Mouse (Mus musculus): Measurements from ENCODE around the gene Glce. TPM values are rescaled to one million over a fixed set of nuclear protein-coding genes. Genes with fewer than 3 reads are reported as not detected.

Gene Glce
- polyA plus RNA-seq, 1 experiment from 2014 or later: 25.5 TPM

- Histone ChIP-seq H3K9me3 (replicated peaks; ENCODE audit: control insufficient read depth, low read length) (no peaks in the 10 kb centered on the region), H3K36me3 (ENCODE audit: control insufficient read depth, insufficient read depth, low read length) (no peaks in the 10 kb centered on the region), H3K27ac (ENCODE audit: low read length) (no peak overlapping the region), H3K4me1 (ENCODE audit: control insufficient read depth, insufficient read depth, low read length) (no peaks in the 10 kb centered on the region), H3K4me2 (ENCODE audit: low read depth, low read length) (no peak overlapping the region), H3K9ac (ENCODE audit: low read length) (no peak overlapping the region), H3K27me3 (ENCODE audit: control insufficient read depth, insufficient read depth, low read length) (no peaks in the 10 kb centered on the region), H3K4me3 (replicated peaks; ENCODE audit: low read length) (no peak overlapping the region)
- ATAC-seq (ENCODE audit: insufficient read depth, low FRiP score): no peak
- 68% methylated on average over 4 of the region's 4 CpGs for WGBS
Observed at GRCm38 (mm10) chr9:62132005-62132782, 9.7 kb upstream of the Glce start.

DNA sequence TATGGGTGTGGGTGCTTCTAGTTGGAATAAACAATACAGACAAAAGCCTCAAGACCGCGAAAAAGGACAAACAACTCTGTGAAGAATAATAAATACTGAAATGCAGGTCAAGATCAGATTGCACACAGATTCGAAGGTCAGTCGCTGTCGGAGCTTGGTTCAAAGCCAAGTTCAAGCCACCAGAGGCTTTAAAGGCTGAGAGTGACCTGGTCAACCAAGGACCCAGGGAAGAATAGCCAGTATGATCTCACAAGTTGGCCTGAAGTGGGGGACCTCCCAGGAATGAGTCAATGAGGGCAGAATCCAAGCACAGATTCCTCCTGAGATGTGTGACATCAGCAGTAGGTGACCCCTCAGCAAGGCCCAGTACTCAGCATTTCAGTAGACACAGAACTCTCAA is 8.3 kb upstream of the Glce start:
- H3K9ac ChIP-seq (ENCODE audit: low read length): no peak overlapping the region
- H3K4me3 ChIP-seq (replicated peaks; ENCODE audit: low read length): no peak overlapping the region
- H3K27me3 ChIP-seq (ENCODE audit: control insufficient read depth, insufficient read depth, low read length): no peaks in the 10 kb centered on the region
- 84% methylated on average over 5 of the region's 5 CpGs for WGBS
- ATAC-seq (ENCODE audit: insufficient read depth, low FRiP score): no peak
- H3K36me3 ChIP-seq (ENCODE audit: control insufficient read depth, insufficient read depth, low read length): no peaks in the 10 kb centered on the region
- no peaks in the 10 kb centered on the region for H3K4me1 ChIP-seq (ENCODE audit: control insufficient read depth, insufficient read depth, low read length)
- H3K27ac ChIP-seq (ENCODE audit: low read length): no peak overlapping the region
- no peaks in the 10 kb centered on the region for H3K9me3 ChIP-seq (replicated peaks; ENCODE audit: control insufficient read depth, low read length)
- no peak overlapping the region for H3K4me2 ChIP-seq (ENCODE audit: low read depth, low read length)

- no peak for ATAC-seq (ENCODE audit: insufficient read depth, low FRiP score)
- Histone ChIP-seq H3K4me1 (ENCODE audit: control insufficient read depth, insufficient read depth, low read length) (no peaks in the 10 kb centered on the region), H3K9me3 (replicated peaks; ENCODE audit: control insufficient read depth, low read length) (no peaks in the 10 kb centered on the region), H3K27me3 (ENCODE audit: control insufficient read depth, insufficient read depth, low read length) (no peaks in the 10 kb centered on the region), H3K9ac (ENCODE audit: low read length) (no peak overlapping the region), H3K4me3 (replicated peaks; ENCODE audit: low read length) (no peak overlapping the region), H3K27ac (ENCODE audit: low read length) (no peak overlapping the region), H3K4me2 (ENCODE audit: low read depth, low read length) (no peak overlapping the region), H3K36me3 (ENCODE audit: control insufficient read depth, insufficient read depth, low read length) (no peaks in the 10 kb centered on the region)
- 88% methylated on average over 2 of the region's 2 CpGs for WGBS
Observed at GRCm38 (mm10) chr9:62128056-62128455, 5.6 kb upstream of the Glce start.

DNA sequence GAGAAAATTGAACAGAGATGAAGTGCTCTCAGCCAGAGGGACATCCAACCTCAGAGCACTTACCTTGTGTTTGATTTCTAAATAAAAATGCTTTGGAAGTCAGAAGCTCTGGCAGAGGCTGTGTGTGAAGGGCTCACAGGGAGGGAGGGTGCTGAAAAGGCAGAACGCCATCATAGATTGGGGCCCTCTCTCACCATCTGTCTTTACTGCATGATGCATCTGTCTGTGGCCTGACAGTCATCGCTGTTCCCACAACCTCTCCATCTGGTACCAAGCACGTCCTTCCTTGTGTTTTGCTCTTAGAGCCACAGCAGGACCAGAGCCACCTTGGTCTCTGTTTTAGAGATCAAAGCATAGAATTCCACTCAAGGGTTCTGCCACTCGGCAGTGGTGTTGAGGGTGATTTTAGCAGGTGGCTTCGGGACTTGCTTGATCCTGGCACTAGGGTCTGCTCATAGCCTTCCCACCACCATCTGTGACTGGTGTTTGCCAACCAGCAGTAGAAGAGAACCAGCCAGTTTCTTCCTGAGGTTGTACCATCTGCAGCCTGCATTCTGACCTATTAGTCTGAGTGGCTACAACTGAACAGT is 3.6 kb upstream of the Glce start:
- Histone ChIP-seq H3K27me3 (ENCODE audit: control insufficient read depth, insufficient read depth, low read length) (no peaks in the 10 kb centered on the region), H3K36me3 (ENCODE audit: control insufficient read depth, insufficient read depth, low read length) (no peaks in the 10 kb centered on the region), H3K4me3 (replicated peaks; ENCODE audit: low read length) (no peak overlapping the region), H3K4me2 (ENCODE audit: low read depth, low read length) (no peak overlapping the region), H3K9me3 (replicated peaks; ENCODE audit: control insufficient read depth, low read length) (no peaks in the 10 kb centered on the region), H3K9ac (ENCODE audit: low read length) (no peak overlapping the region), H3K4me1 (ENCODE audit: control insufficient read depth, insufficient read depth, low read length) (no peaks in the 10 kb centered on the region), H3K27ac (ENCODE audit: low read length) (no peak overlapping the region)
- 69% methylated on average over 5 of the region's 5 CpGs for WGBS
- ATAC-seq (ENCODE audit: insufficient read depth, low FRiP score): no peak

- Histone ChIP-seq H3K27ac (ENCODE audit: low read length) (no peak overlapping the region), H3K4me2 (ENCODE audit: low read depth, low read length) (no peak overlapping the region), H3K27me3 (ENCODE audit: control insufficient read depth, insufficient read depth, low read length) (no peaks in the 10 kb centered on the region), H3K4me1 (ENCODE audit: control insufficient read depth, insufficient read depth, low read length) (no peaks in the 10 kb centered on the region), H3K4me3 (replicated peaks; ENCODE audit: low read length) (no peak overlapping the region), H3K36me3 (ENCODE audit: control insufficient read depth, insufficient read depth, low read length) (no peaks in the 10 kb centered on the region), H3K9ac (ENCODE audit: low read length) (no peak overlapping the region), H3K9me3 (replicated peaks; ENCODE audit: control insufficient read depth, low read length) (no peaks in the 10 kb centered on the region)
- WGBS: 76% methylated on average over 1 of the region's 1 CpGs
- no peak for ATAC-seq (ENCODE audit: insufficient read depth, low FRiP score)
Observed at GRCm38 (mm10) chr9:62124266-62124665, 1.8 kb upstream of the Glce start.

- Histone ChIP-seq H3K4me3 (replicated peaks; ENCODE audit: low read length) (peak overlapping the region; percentile 93), H3K27me3 (ENCODE audit: control insufficient read depth, insufficient read depth, low read length) (no peaks in the 10 kb centered on the region), H3K9me3 (replicated peaks; ENCODE audit: control insufficient read depth, low read length) (no peaks in the 10 kb centered on the region), H3K36me3 (ENCODE audit: control insufficient read depth, insufficient read depth, low read length) (no peaks in the 10 kb centered on the region), H3K4me2 (ENCODE audit: low read depth, low read length) (peak overlapping the region; percentile 46), H3K27ac (ENCODE audit: low read length) (peak overlapping the region; percentile 75; the same call in 1 of the 2 replicates), H3K9ac (ENCODE audit: low read length) (peak overlapping the region; percentile 68), H3K4me1 (ENCODE audit: control insufficient read depth, insufficient read depth, low read length) (no peaks in the 10 kb centered on the region)
- 50% methylated on average over 3 of the region's 3 CpGs for WGBS
- ATAC-seq (ENCODE audit: insufficient read depth, low FRiP score): no peak
Observed at GRCm38 (mm10) chr9:62123496-62123895, 1.0 kb upstream of the Glce start.

DNA sequence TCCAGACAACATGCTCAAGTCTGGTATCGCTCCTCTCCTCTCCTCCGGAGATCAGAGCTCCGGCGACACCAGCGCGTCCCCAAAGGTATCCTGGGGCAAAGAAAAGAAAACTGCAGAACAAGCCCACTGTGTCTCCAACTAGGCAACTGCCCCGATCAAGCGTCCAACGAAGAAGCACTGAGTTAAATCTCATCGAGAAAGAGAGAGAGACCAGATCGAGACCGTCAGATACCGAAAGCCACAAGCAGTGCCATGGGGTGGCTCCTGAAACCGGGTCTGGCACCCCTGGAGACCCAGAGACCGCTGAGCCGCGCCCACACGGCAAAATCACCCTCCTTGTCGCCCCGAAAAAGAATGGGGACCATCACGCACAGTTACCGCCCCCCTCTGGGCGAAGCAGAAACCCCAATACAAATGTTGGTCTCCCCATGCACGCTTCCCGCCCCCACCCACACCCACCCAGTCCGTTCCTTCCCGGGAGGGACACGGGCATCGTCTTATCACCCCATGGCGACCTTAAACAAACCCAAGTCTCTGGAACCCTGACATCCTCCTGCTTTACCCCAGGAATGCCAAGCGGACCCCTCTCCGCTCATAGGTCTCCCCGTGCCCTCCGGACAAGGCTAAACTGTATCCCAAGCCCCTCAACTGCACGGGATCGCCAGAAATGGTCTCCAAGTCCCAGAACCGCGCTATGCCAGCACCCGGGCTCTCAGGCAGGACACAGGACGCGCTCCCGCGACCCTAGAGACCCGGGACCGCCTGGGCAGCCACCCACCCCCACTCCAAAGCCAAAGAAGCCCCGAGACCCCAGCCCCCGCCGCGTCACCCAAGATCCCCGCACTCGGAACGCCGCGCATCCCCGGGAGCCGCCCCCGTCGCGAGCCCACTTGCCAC is 656 bp downstream of the Glce start:
- peak overlapping the region; percentile 95 for H3K9ac ChIP-seq (ENCODE audit: low read length)
- H3K36me3 ChIP-seq (ENCODE audit: control insufficient read depth, insufficient read depth, low read length): no peaks in the 10 kb centered on the region
- under 1% methylated on average over 59 of the region's 59 CpGs for WGBS
- peak overlapping the region; percentile 93 for H3K4me3 ChIP-seq (replicated peaks; ENCODE audit: low read length)
- no peaks in the 10 kb centered on the region for H3K27me3 ChIP-seq (ENCODE audit: control insufficient read depth, insufficient read depth, low read length)
- H3K4me2 ChIP-seq (ENCODE audit: low read depth, low read length): peak overlapping the region; percentile 96
- H3K27ac ChIP-seq (ENCODE audit: low read length): peak overlapping the region; percentile 90
- ATAC-seq (ENCODE audit: insufficient read depth, low FRiP score): peak; percentile 7; the same call in 1 of the 2 replicates
- H3K9me3 ChIP-seq (replicated peaks; ENCODE audit: control insufficient read depth, low read length): no peaks in the 10 kb centered on the region
- H3K4me1 ChIP-seq (ENCODE audit: control insufficient read depth, insufficient read depth, low read length): no peaks in the 10 kb centered on the region

DNA sequence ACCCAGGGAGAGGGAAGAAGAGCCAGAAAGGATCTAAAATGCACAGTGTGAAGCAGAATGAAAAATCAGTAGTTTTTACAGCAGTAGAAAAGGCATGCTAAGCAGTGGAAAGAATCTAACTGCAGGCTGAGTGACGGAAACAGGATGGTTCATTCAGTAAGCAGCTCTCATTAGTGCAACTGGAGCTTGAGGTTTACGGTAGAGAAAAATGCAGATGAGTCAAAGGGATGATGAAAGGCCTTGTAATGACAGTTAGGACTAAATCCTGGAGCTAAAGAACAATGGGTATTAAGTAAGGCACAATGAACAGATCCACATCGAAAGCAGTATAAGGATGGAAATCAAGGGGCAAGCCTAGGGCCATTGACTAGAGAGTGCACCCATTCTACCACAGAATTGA is 3.7 kb downstream of the Glce start:
- WGBS: 54% methylated on average over 3 of the region's 3 CpGs
- H3K27me3 ChIP-seq (ENCODE audit: control insufficient read depth, insufficient read depth, low read length): no peaks in the 10 kb centered on the region
- H3K4me3 ChIP-seq (replicated peaks; ENCODE audit: low read length): no peak overlapping the region
- H3K9me3 ChIP-seq (replicated peaks; ENCODE audit: control insufficient read depth, low read length): no peaks in the 10 kb centered on the region
- no peak for ATAC-seq (ENCODE audit: insufficient read depth, low FRiP score)
- no peak overlapping the region for H3K9ac ChIP-seq (ENCODE audit: low read length)
- no peaks in the 10 kb centered on the region for H3K4me1 ChIP-seq (ENCODE audit: control insufficient read depth, insufficient read depth, low read length)
- no peak overlapping the region for H3K27ac ChIP-seq (ENCODE audit: low read length)
- no peak overlapping the region for H3K4me2 ChIP-seq (ENCODE audit: low read depth, low read length)
- H3K36me3 ChIP-seq (ENCODE audit: control insufficient read depth, insufficient read depth, low read length): no peaks in the 10 kb centered on the region

DNA sequence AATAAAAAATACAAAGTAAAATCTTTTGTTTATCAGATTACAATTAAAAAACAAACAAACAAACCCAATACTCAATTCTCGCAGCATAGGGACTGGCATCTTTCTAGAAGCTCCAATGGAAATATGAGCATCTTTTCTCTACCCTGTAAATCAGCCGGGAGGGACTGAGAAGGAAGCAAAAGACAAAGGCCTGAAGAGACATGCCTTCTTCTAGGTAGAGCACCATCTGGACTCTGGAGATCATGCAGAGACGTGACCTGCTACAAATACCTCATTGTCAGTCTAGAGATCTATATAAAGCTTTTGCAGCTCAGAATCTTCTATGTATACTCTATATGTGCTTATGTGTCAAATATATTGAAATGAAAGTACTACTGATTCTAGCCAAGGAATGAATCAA is 6.6 kb downstream of the Glce start:
- H3K4me3 ChIP-seq (replicated peaks; ENCODE audit: low read length): no peak overlapping the region
- H3K27ac ChIP-seq (ENCODE audit: low read length): no peak overlapping the region
- no peaks in the 10 kb centered on the region for H3K36me3 ChIP-seq (ENCODE audit: control insufficient read depth, insufficient read depth, low read length)
- H3K9ac ChIP-seq (ENCODE audit: low read length): no peak overlapping the region
- H3K4me1 ChIP-seq (ENCODE audit: control insufficient read depth, insufficient read depth, low read length): no peaks in the 10 kb centered on the region
- no peak overlapping the region for H3K4me2 ChIP-seq (ENCODE audit: low read depth, low read length)
- no peaks in the 10 kb centered on the region for H3K9me3 ChIP-seq (replicated peaks; ENCODE audit: control insufficient read depth, low read length)
- H3K27me3 ChIP-seq (ENCODE audit: control insufficient read depth, insufficient read depth, low read length): no peaks in the 10 kb centered on the region
- ATAC-seq (ENCODE audit: insufficient read depth, low FRiP score): no peak
- 83% methylated on average over 3 of the region's 3 CpGs for WGBS
